Mouse (Mus musculus) liver, postnatal 0 days (tissue): ENCODE results near the gene Tap2.

Experiments
- CTCF ChIP-seq: sonication (generic); IDR thresholded peaks from 2 replicates; pipeline ENCODE4 v1.5.1; 2016; ENCODE audit warnings: antibody characterized with exemption, low read depth
- EP300 ChIP-seq: IDR thresholded peaks from 2 replicates; pipeline ENCODE4 v1.6.1; 2016; ENCODE audit warnings: antibody characterized with exemption, low read depth, mild to moderate bottlenecking

GRCm38 (mm10) chr17:34188010-34188409, 15.3 kb upstream of the Tap2 start:
- TF ChIP-seq CTCF (no peak), EP300 (no peak)
